Mouse (Mus musculus) left cerebral cortex, postnatal 14 days (tissue): ENCODE measurements around the gene Bola1. TPM values are rescaled to one million over a fixed set of nuclear protein-coding genes. Genes with fewer than 3 reads are reported as not detected.
"Not testable (repeated sequence)": the region's sequence is repeated elsewhere in the genome, so short reads cannot be mapped to it uniquely, and the experiment has no call there.

Source experiments
- DNase-seq, 2 experiments: peaks; one replicate each; pipeline ENCODE4 v3.0.0; 2021 to 2022; ENCODE audit warnings: low spot score in 2 of 2, mixed read lengths in 1 of 2
- intact Hi-C: fragments of 180-260 bp; cut with DNase I; formaldehyde crosslinking; loops from one replicate; pipeline ENCODE4 v1.15.1; 2025
- total RNA-seq, 2 experiments: library from RNA; stranded (reverse); gene quantifications; 2 replicates each; pipeline ENCODE4 v1.2.3; 2021

Gene Bola1
- total RNA-seq, 2 experiments from 2014 or later, result 16.8 to 17.6 TPM

- no peak for DNase-seq
- intact Hi-C loops, result no loop called here
Measured at GRCm38 (mm10) chr3:96230910-96231757, 11.6 kb upstream of the Bola1 start.

- intact Hi-C loops, result no loop called here
- DNase-seq, result no peak
Measured at GRCm38 (mm10) chr3:96230404-96230803, 10.9 kb upstream of the Bola1 start.

GRCm38 (mm10) chr3:96228828-96229227, 9.3 kb upstream of the Bola1 start:
- intact Hi-C loops, result loop anchor here (10.0 kb wide), 1 partner anchor 164 kb away; no protein-coding TSS in a partner anchor
- DNase-seq, result no peak

GRCm38 (mm10) chr3:96226695-96227648, 7.5 kb upstream of the Bola1 start:
- intact Hi-C loops, result loop anchor here (10.0 kb wide), 1 partner anchor 162 kb away; no protein-coding TSS in a partner anchor
- DNase-seq, result no peak

- intact Hi-C loops, result loop anchor here (10.0 kb wide), 1 partner anchor 161 kb away; no protein-coding TSS in a partner anchor
- no peak for DNase-seq
Measured at GRCm38 (mm10) chr3:96225421-96225820, 5.9 kb upstream of the Bola1 start.

- no peak for DNase-seq
- intact Hi-C loops, result loop anchor here (10.0 kb wide), 1 partner anchor 158 kb away; no protein-coding TSS in a partner anchor
Measured at GRCm38 (mm10) chr3:96222774-96223173, 3.3 kb upstream of the Bola1 start.

- no peak for DNase-seq
- intact Hi-C loops, result loop anchor here (10.0 kb wide), 1 partner anchor 157 kb away; no protein-coding TSS in a partner anchor
Measured at GRCm38 (mm10) chr3:96221640-96222038, 2.1 kb upstream of the Bola1 start.

- DNase-seq, result peak; percentile 83 to 87
- intact Hi-C loops, result loop anchor here (10.0 kb wide), 1 partner anchor 156 kb away; no protein-coding TSS in a partner anchor
Measured at GRCm38 (mm10) chr3:96220765-96221639, 1.5 kb upstream of the Bola1 start, which contains the start of the genes Hist2h2ac and Hist2h2be. Gene Hist2h2ac (minus strand): TSS chr3:96220880. Gene Hist2h2be (plus strand): TSS chr3:96221119.

GRCm38 (mm10) chr3:96220131-96220764, 739 bp upstream of the Bola1 start:
- DNase-seq, result not testable (repeated sequence)
- intact Hi-C loops, result loop anchor here (10.0 kb wide), 1 partner anchor 155 kb away; no protein-coding TSS in a partner anchor

- DNase-seq, result no peak
- intact Hi-C loops, result no loop called here
Measured at GRCm38 (mm10) chr3:96219191-96219641, 293 bp downstream of the Bola1 start.

- DNase-seq, result no peak
Measured at GRCm38 (mm10) chr3:96209242-96209641, 10.3 kb downstream of the Bola1 start.

GRCm38 (mm10) chr3:96207819-96208218, 11.7 kb downstream of the Bola1 start:
- DNase-seq, result no peak
- intact Hi-C loops, result no loop called here

More at GRCm38 (mm10) chr3:96209242-96209641, 10.3 kb downstream of the Bola1 start:
- intact Hi-C loops, result no loop called here

- intact Hi-C loops, result no loop called here
- no peak for DNase-seq
Measured at GRCm38 (mm10) chr3:96199731-96200130, 19.8 kb downstream of the Bola1 start.

- DNase-seq, intact Hi-C loops: not testable (repeated sequence)
Measured at GRCm38 (mm10) chr3:96198601-96199251, 20.8 kb downstream of the Bola1 start.

- intact Hi-C loops, result no loop called here
Measured at GRCm38 (mm10) chr3:96198181-96198580, 21.3 kb downstream of the Bola1 start.

GRCm38 (mm10) chr3:96197129-96197749, 22.3 kb downstream of the Bola1 start:
- intact Hi-C loops, result no loop called here
- DNase-seq, result peak; percentile 93 to 95

More at GRCm38 (mm10) chr3:96198181-96198580, 21.3 kb downstream of the Bola1 start:
- no peak for DNase-seq
